Mouse (Mus musculus) 3T3-L1 (cell line): ENCODE measurements at regions not wholly inside any gene's neighbourhood (a gene's known extent, or its start where the extent isn't known, plus 50 kb on each side); places are given as distances from the start of the nearest gene placed in this dataset.

Experiments used
- DNase-seq: peaks from one replicate; pipeline ENCODE4 v3.0.0-alpha.2; 2015; ENCODE audit warnings: low read depth, low spot score

DNA sequence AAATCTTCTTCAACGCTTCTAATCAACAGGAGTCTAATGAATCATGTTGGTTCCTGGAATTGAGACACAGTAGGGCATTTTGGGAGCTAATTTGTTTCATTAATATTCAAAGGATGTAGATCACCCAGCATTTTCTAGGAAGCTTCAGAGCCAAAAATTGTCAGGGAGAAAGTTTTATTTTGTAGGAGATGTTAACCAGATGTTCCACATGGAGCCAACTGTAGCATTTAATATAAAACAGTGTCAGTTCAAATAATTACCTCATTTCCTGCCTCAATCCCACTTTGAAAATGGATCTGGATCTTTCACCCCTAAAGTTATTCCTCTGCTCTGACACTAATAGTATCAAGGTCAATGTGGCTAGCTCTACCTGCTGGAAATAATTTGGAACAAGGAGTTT, 389.6 kb upstream of the Lmcd1 start:
- no peak for DNase-seq

DNA sequence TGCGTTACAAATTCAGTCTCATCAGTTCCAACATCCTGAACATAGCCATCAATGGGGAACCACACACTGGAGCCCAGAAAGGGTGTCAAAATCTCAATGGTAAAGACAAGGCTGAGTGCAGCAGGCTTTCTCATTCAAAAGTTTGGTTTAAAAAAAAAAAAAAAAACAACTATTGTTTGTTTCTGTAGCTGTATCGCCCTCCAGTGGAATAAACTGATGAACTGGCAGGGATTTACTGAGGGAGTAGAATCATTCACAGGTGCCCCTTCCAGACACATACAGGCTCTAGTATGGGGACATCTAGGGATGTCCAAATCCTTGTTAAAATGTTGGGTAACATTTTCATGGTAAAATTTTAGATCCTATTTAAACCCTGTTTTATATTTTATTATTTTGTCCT, 361.6 kb upstream of the Lmcd1 start:
- DNase-seq, result no peak

DNA sequence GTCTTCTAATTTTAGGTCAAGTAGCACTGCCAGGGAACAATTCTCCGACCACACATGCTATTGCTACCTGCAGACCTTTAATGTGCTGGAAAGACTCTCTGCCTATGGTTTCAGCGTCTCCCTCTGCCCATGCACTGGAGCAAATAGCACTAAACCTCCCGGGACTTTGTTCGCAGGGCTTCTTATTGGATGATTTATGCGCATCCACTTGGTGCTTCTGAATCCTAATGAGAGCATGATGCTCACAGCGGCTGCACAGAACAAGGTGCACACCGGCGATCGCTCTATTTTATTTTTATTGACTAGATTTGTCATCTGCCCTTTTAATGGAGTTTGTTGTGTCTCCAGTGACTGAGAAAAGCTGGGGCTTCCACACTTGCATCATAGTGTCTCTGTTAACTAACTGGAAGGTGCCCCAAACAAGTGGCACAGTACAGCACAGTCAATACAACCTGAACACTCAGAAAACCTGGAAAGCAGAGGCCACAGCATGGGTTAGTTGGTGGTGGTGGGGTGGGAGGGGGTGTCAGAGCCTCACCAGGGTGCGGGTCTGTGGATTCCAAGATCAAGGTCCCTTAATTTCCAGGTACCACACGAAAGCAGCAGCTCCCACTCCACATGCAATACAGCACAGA, 359.7 kb upstream of the Lmcd1 start:
- no peak for DNase-seq

DNA sequence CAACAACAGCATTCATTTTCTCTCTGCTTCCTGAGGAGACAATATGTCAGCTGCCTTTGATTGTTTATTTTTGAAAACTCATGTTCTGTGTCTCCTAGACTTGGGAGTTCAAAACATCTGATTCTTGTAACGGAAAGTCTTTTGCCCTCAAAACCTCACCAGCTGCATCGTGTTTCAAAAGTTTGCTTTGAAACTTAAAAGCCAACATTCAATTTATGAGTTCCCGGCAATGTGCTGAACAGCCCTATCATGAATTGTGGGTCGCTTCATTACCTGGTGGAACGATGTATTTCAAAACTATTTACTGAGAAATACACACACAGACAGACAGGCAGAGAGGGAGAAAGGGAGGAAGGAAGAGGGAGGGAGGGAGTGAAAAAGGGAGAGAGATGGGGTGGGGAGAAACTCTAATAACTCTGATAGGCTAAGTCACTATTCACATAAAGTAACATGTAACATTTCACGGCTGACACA, 356.3 kb upstream of the Lmcd1 start:
- no peak for DNase-seq

DNA sequence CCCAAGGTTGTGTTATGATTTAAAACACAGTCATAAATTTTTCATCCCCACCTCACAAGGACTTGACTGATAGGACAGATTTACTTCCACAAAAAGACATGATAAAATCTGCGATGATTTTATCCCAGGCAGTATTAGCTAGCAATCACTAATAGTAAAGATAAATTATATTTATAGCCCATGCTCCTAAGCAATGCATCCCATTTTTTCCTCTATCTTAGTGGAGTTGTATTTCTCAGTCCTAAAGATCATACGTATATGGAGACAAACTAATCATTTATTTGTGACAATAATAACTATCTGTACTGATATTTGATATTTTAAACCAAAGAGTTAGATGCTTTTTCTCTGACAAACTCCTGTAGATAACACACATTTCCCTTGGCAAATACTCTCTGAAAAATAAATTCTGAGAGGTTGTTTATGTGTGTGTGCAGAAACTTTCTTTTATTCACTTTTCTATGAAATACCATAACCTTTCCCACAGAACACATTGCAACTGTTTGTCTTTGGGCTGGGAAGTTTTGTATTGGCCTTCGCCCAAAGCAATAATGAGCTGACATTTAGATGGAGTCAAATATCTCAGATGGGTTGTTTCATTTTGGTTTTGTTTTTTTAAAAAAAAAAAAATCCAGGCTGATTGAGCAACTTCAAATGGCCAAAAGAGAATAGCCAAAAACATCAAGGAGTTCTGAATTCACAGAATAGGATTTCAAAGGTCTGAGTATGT, 355.5 kb upstream of the Lmcd1 start:
- no peak for DNase-seq

DNA sequence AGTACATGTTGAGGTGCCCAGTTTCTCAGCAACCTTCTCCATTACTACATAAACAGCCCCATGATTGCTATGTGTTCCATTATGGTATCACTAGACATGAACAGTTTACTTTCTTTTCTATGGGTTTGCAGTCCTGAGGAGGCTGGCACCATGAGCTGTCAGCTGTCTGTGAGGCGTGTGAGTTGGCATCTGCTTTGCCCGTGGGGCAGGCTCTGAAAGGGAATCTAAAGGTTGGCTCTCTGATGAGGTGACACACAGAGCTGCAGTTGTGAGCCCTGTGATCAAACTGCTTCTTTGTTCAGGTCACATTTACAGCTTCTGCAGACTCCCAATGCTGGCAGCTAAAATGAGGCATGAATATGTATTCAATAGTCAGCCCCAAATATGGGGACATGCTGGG, 341.0 kb upstream of the Lmcd1 start:
- no peak for DNase-seq

DNA sequence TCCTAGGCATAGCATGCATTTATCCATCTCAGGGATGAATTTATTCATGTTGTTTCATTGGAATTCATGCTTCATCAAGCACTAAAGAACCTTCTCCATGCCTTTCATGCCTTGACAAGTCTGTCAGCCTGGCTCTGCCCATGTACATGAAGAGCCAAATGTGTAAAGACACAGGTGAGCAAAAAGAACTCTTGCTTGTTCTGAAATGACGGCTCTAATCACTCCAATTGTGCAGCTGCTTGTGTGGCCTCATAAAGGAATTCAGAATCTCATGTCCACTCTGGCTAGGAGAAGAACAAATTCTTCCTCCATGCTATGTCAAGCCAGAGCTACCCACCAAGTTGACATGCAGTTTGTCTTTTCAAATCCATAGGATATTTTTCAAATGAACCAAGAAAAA, 319.2 kb upstream of the Lmcd1 start:
- no peak for DNase-seq

DNA sequence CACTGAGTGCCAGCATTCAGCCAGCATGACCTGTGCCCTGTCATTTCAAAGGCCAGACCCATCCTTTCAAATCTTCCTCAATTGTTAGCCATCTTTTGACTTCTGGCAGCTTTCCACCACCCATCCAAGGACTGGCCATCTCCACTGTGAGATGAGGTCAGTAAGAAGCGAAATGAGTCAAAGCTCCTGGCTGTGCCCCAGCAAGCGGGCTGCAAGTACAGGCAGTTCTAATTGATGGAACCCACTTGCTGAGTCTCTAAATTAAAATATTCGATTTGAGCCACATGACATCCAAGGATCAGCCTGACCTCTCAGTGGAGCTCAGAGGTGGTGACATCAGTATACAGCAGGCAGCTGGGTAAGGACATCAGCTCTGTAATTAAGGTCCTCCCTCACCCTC, 307.8 kb upstream of the Lmcd1 start:
- DNase-seq, result no peak

DNA sequence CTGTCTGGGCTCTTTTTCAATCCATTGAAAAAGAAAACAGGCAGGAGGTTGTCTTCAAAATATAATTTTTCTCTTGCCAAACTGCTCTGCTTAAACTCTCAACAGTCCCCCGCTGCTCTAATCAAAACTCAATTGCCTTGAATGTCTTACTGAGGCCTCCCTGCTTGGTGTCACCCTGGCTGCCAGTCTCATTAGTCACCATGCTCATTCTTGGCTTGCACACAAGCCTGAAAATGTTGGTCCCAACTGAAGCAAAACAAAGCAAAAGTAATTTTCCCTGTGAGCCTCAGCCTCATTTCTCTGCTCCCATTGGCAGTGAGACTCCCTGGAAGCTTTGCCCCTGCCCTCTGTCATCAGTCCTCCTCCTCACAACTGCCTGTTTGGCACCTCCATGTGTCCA, 288.1 kb upstream of the Lmcd1 start:
- no peak for DNase-seq

DNA sequence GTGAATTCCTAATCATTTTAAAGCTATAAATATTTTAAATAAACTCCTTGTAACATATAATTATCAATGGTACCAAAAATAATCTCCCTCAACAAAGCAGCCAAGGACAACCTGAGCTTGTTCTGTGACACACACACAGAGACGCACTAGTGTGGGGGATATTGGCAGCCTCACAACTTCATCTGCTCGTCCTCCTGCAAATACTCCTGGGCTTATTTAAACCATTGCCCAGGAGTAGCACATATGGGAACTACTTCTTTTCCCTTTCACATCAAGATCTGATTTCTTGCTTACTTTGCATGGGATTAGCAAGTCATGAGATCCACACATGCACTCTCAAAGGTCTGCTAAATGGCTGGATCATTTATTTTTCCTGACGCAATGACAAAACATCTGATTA, 277.7 kb upstream of the Lmcd1 start:
- DNase-seq, result no peak

DNA sequence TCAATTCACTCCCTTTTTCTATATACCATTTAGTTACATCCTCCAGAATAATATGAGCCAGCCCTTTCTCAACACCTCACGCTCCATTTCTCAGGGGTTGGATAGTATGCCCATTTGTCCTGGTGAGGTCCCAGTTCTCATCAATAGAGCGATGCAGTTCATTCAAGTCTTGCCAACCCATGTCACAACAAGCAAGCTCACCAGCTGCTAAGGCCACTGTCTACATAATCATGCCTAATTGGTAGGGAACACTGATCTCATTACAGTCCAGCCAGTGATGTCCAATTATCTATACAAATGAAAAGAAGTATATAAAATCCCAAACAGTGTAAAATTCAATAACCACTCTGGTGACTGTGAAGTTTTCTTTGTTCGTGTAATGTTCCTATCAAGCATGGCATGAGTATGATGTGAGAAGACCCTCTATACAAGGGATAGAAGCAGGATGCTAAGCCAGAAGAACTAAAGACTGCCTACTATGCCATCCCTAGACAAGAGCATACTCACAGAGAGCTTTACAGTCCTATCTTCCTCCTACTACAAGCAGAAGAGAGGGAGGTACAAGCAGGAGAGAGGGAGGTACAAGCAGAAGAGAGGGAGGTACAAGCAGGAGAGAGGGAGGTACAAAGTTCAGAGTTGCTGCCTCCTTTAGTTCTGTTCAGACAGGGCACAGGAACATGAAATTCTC, 269.6 kb upstream of the Lmcd1 start:
- DNase-seq, result no peak

DNA sequence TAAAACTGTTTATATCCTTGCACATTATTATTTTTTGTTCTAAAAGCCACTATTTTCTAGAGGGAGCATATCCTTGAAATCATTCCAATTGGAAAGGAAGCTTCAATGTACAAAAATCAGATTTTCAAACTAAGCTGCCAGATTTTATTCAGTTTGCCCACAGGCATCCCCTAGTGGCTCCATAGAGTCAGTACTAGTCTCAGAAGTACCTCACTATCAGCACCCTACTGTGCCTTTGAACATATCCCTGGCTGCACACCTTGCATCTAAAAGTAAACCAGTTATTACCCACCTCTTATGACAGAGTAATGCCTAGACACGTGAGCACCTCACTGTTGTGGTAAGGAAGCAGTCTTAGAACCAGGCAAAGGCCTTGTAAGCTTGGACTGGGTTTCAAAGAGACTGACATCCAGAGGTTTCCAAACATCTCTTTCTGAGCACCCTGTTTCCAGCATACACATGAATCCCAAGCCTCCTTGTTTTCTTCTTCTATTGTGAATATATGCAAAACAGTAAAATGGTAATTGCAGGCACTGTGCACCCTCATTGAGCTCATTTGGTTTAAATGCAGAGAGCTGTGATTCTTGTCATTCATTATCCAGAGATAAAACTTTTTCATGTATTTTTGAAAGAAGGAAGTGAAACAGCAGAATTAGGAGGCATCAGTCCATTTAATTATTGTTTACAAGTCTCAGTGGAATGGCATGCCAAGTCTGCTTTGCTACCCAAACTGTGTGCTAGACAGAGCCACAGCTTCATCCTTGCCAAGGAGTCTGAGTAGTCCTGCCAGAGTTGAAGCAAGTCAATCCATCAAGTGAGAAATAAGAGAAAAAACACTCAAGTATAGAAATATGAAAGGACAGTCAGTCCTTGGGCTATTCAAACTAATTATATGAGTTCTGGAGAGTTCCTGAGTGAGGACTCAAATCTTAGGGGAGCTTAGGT, 247.0 kb upstream of the Lmcd1 start:
- DNase-seq, result no peak

DNA sequence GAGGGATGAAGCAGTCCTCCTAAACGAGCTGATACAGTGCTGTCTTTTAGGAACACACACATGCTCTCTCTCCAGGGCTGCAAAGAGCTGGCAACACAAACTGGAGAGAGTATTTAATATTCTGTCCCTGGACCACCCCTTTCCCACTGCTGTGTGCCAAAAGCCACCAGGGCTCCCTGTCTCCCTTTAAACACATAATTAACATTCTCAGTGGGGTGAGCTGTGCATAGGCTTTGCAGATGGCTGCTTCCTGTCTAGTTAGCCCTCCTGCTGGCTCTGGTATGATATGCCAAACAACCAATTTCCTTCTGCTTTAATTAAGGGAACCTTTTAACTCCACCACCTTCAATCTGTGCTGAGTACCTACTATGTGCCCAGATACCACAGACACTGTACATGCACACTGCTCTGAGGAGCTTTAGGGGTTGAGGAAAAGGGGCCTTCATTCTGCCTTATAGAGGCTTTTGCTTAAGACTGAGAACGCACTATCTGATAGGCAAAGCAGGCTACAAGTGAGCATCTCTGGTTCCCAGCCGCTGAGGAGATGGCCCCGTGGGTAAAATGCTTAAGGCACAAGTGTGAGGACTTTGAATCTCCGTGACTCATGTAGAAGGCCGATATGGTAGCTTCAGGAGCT, 222.9 kb upstream of the Lmcd1 start:
- no peak for DNase-seq

DNA sequence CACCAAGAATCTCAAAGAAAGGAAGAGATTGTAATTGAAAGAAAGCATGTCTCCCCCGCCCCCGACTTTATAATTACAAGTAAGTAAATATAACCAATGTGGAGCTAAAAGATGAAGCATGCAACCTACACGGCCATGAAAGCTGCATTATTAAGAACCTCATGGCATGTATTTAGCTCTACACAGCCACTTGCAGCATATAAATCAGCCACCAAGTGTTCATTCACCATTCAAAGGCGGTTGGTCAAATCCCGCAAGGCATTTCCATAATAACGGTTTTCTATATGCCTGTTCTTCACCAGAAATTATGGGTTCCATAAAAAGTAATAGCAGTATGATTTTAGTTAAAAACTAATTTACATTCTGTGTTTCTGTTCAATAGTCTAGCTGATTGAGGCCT, 221.4 kb upstream of the Lmcd1 start:
- DNase-seq, result no peak

DNA sequence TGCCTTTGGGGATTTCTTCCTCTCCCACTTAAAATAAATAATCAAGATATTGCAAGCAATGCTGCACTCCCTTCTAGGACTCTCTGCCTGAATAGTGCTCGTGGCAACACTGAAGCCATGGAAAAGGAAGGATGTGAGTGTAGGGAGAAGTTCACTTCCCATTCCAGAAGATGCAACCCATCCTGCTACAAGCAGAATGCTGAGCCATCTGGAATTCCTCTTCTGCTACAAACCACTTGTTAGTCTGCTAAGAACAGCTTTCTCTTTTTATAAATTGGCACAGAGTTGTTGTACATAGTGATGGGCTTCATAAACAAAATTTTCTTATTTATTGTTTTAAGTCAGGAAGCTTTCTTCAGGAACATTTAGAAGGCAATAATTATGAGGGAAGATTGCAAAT, 215.7 kb upstream of the Lmcd1 start:
- no peak for DNase-seq

DNA sequence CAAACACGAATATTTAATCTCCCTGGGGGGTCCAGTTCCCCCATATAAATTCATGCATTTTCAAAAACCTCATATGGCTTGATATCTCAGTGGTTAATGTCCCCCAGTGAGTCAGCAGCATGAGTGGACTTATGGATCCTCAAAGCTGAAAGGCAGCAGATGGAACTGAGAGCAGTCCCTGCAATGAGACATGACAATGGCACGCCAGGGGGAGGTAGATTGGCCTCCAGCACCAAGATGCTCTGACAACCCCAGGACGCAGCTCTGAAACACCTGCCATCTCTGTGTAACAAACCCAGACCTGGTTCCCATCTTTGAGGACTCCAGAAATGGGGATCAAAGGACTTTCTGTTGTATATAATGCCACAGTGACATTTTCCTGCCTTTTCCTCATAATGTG, 210.6 kb upstream of the Lmcd1 start:
- no peak for DNase-seq

DNA sequence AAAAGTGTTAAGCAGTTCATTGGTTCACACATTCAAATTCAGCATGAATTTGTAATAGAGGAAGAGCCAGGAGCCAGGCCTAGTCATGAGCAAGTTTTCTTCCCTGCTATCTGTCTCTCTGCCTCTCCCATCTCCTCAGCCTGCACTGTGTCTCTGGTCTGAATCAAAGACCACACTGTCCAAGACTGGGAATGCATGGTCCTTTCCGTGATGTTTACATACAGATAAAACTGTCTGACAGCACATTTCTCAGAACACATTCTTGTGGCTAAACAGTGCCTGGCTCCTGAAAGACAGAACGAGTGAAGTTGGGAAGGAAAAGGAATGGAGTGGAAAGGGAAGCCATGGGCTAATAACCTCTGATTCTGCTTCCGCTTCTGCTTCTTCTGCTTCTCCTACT, 183.0 kb upstream of the Lmcd1 start:
- no peak for DNase-seq

DNA sequence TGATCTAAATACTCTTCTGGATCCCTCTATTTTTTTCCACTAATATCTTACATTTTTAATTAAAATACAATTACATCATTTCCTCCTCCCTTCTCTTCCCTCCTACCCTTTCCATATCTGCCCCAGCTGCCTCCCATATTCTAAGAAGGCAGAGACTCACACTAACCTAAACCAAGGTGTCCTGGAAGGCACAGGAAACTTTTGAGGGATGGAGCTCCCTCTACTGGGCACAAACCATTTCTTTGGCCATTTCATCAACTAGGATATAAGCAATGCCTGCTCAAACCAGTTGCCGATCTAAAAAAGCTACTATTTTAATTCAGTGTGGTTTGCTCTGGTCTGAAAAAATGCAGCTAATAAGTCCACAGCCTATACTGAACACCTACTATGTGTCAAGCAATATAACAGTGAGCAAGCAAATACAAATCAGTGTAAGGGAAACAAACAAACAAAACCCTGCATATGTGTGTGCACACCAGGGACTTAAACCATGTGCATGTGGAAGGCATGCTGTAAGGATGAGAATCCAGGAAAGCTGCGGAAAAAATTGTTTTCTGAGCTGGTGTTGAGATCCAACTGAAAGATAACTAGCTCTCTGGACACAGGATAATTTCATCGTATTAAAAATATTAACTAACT, 182.3 kb upstream of the Lmcd1 start:
- peak; percentile 62 for DNase-seq

DNA sequence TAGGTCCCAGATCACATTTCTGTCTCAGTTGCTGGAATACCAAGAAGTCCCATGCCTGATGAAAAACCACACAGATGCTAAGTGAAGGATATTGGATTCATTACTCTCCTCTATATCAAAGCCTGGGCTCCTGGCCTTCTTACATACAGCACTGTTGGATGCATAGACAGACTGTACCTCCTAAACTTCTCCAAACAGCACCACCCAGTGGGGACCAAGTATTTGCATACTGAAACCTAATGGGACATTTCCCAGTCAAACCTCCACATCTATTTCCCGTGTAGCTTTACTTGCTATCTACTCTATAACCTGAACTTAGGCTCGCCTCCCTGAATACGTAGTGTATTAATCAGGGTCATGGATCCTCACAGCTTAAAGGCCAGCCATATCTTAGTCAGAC, 180.3 kb upstream of the Lmcd1 start:
- DNase-seq, result no peak

DNA sequence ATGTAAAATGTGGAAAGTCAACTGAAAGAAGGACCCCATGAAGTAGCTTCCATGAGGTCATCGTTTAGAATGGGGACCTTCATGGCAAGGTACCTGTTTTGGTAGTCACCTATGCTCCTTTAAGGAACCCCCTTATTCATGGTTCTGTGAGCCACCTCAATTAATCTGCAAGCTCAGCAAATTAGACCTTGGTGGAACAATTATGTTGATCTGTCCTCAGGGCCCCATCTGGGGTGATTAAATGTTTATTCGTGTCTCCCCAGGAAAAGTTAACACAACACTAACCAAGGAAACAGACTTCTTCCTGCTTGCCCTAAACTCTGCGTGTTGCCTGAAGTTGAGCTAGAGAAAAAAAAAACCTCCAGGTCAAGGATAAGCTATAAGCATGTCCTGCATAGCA, 175.9 kb upstream of the Lmcd1 start:
- no peak for DNase-seq

DNA sequence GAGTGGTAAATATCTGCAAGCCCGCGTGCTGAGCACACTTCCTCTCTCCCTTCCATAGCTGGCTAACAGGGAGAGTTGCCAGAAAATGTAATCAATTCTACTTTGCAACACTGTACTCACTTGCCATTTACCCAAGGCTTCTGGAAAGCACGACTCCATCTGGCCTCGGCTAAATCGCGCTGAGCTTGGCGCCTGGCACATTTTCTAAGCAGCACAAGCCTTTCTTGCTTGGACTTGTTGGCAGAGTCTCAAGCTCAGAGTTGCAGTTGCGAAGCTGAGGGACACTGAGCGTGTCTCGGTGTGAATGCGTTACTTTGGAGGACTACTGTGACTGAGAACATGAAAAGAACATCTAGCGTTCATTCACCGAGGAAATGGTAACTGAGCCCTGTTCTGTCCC, 164.9 kb upstream of the Lmcd1 start:
- DNase-seq, result no peak
